Mouse (Mus musculus): ENCODE data around the gene Mapkap1.
"Not testable (repeated sequence)": the region's sequence is repeated elsewhere in the genome, so short reads cannot be mapped to it uniquely, and the experiment has no call there.

The Mapkap1 gene

GRCm38 (mm10) chr2:34431701-34432372 is 25.3 kb downstream of the Mapkap1 start:
- in situ Hi-C loops (cut with MboI; ENCODE audit: low sequenced_read_pairs) = no loop called here

DNA sequence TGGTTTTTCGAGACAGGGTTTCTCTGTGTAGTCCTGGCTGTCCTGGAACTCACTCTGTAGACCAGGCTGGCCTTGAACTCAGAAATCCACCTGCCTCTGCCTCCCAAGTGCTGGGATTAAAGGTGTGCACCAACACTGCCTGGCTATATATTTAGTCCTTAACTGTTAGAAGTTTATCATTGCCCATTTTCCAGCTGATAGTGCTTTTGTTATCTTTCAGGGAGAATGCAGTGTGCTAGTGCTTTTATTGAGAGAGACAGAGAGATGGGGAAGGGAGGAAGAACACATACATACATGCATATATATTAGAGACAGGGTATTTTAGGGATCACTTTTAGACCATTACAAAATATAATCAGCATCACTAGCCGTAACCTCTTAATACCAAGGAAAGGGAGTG is 26.3 kb downstream of the Mapkap1 start:
- in situ Hi-C loops (cut with MboI; ENCODE audit: low sequenced_read_pairs) = not testable (repeated sequence)

- in situ Hi-C loops (cut with MboI; ENCODE audit: low sequenced_read_pairs) = no loop called here
These were observed 29.8 kb downstream of the Mapkap1 start for GRCm38 (mm10) chr2:34436321-34436720.

DNA sequence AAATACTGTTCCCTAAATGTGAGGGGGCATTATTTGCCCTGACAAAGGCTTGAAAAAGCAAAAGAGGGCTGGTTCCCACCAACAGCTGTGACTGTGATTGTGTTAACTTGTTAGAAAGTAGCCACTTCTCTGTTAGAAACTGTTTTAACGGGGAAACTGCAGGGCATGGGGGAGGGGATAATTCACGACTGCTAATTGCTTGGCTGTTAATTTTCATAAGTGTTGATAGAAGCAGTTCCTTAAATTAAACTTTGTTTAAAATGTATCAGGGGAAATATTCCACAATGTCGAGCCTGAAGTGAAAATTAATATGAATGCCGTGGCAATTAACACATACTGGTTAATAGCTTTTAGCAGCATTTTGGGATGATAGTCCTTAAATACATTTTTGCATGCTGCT is 42.2 kb downstream of the Mapkap1 start:
- in situ Hi-C loops (cut with MboI; ENCODE audit: low sequenced_read_pairs) = no loop called here

GRCm38 (mm10) chr2:34462490-34462889 is 55.9 kb downstream of the Mapkap1 start:
- in situ Hi-C loops (cut with MboI; ENCODE audit: low sequenced_read_pairs) = no loop called here

- in situ Hi-C loops (cut with MboI; ENCODE audit: low sequenced_read_pairs) = no loop called here
These were observed 62.1 kb downstream of the Mapkap1 start for GRCm38 (mm10) chr2:34468559-34469141.

DNA sequence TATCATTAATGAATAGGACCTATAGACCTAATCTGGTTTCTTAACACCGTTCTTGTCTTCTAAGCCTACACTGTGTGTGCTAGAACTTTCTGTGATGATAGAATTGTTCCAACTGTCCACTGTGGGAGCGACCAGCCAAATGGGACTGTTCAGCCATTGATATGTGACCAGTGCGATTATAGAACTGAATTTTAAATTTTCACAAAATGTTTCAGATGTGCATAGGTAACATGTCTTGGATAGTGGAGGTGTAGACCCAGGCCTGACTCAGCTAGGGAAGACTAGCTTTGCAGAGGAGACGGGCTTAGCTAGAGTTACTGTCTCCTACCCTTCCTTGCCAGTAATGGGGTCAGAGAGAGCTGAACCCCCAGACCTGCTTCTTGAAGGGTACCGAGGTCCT is 62.8 kb downstream of the Mapkap1 start:
- in situ Hi-C loops (cut with MboI; ENCODE audit: low sequenced_read_pairs) = no loop called here

GRCm38 (mm10) chr2:34473775-34474174 is 67.2 kb downstream of the Mapkap1 start:
- in situ Hi-C loops (cut with MboI; ENCODE audit: low sequenced_read_pairs) = no loop called here

DNA sequence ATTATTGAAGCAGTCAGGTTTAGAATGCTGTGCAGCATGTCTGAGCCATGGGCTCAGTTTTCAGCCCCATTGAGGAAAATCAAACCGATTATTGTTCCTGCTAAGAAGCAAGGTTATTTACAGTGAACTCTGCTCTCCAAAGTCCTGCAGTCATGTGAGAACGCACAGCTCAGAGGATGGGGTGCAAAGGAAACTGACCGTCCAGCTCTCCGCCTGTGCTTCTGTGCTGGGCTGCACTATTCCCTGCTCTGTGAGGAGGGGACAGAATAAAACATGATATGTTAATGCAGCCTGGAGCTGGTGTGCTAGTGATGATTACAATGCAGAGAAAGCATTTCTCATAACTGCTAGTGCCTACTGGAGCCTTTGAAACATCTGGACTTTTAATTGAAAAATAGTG is 74.8 kb downstream of the Mapkap1 start:
- in situ Hi-C loops (cut with MboI; ENCODE audit: low sequenced_read_pairs) = no loop called here

DNA sequence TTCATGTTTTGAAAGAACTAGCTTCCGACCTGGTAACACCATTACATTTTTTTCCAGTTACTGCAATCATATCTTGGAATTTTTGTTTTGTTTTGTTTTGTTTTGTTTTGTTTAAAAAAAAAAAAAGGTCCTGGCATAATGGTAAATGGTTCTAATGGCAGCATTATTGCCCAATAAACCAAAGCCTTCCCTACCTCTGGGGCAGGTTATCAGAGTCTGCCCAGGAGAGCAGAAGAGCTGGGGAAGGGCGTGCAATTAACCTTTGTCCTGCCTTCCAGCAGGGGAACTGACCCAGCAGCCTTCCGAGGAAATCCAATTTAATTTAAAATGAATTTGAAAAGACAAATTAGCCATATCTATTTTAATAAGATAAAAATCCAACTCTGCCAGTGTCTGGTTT is 75.5 kb downstream of the Mapkap1 start:
- in situ Hi-C loops (cut with MboI; ENCODE audit: low sequenced_read_pairs) = no loop called here

GRCm38 (mm10) chr2:34482531-34482930 is 76.0 kb downstream of the Mapkap1 start:
- in situ Hi-C loops (cut with MboI; ENCODE audit: low sequenced_read_pairs) = no loop called here

GRCm38 (mm10) chr2:34487281-34487680 is 80.7 kb downstream of the Mapkap1 start:
- in situ Hi-C loops (cut with MboI; ENCODE audit: low sequenced_read_pairs) = no loop called here

DNA sequence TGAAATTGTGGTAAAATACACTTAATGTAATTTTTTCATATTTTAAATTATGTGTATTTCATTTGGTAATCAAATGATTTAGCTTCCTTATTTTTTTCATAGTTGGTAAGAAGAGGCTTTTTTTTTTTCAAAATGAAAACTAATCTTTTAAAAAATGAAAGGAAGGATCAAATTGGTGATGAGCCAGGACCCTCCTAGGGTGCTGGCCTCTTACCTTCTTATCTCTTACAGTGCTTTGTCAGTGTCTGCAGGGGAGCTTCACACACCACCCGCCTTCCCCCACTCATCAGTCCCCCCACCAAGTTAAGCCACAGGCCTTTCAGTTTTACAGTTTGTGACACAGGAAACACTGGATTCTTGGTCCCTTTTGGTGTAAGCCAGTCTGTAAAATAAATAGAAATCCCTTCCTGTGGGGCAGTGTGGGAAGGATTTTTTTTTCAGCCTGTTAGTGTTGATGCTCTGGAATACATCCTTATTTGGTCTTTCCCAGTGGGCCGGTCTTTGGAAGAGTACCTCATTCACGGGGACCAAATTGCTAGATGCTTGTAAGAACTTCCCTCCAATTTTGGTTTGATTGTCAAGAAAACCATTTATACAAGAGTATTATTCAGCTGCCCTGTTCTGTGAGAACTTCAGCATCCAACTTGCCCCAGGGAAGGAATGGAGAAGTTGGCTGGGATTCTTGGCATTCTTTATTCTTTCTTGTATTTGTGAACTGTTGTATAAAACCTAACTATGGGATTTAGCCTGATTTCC is 97.6 kb downstream of the Mapkap1 start:
- in situ Hi-C loops (cut with MboI; ENCODE audit: low sequenced_read_pairs) = no loop called here

DNA sequence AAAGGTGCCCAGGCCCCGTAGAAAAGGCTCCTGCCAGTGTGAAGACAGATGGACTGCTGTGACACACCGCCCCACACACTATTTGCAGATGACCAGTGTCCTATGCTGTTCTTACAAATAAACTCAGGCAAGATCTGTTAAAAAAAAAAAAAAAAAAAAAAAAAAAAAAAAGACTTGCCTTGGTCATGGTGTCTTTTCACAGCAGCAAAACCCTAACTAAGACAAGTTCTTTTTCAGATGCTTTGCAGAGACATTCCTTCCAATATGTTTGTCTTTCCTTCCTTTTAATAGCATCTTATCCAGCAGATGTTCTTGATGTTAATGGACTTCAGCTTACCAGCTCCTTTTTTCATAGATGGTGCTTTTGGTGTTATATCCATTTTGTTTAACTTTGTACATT is 99.6 kb downstream of the Mapkap1 start:
- in situ Hi-C loops (cut with MboI; ENCODE audit: low sequenced_read_pairs) = not testable (repeated sequence)

- in situ Hi-C loops (cut with MboI; ENCODE audit: low sequenced_read_pairs) = no loop called here
These were observed 103.3 kb downstream of the Mapkap1 start for GRCm38 (mm10) chr2:34509856-34510255.

GRCm38 (mm10) chr2:34515263-34515662 is 108.7 kb downstream of the Mapkap1 start:
- in situ Hi-C loops (cut with MboI; ENCODE audit: low sequenced_read_pairs) = no loop called here

DNA sequence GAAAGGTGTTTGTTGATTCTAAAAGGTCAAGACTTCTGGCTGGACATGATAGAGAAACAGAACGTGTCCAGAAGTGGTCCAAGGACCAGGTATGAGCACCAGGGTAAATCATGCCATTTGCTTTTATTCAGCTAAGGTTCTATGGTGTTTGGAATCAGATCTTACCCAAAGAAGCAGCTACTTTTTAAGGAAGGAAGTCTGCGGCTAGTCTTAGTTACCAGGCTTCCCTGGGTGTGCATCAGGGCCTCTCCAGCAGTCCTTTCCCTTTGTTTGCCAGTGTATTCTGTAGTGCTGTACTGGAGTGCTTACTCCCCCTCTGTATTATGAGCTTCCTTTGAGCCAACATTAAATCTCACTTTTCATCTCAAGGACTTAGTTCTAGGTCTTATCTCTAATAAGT is 111.5 kb downstream of the Mapkap1 start:
- in situ Hi-C loops (cut with MboI; ENCODE audit: low sequenced_read_pairs) = no loop called here

- in situ Hi-C loops (cut with MboI; ENCODE audit: low sequenced_read_pairs) = no loop called here
These were observed 112.0 kb downstream of the Mapkap1 start for GRCm38 (mm10) chr2:34518526-34518925.

GRCm38 (mm10) chr2:34519525-34519924 is 113.0 kb downstream of the Mapkap1 start:
- in situ Hi-C loops (cut with MboI; ENCODE audit: low sequenced_read_pairs) = no loop called here

- in situ Hi-C loops (cut with MboI; ENCODE audit: low sequenced_read_pairs) = no loop called here
These were observed 114.8 kb downstream of the Mapkap1 start for GRCm38 (mm10) chr2:34521384-34521783.

GRCm38 (mm10) chr2:34526527-34527371 is 120.2 kb downstream of the Mapkap1 start:
- in situ Hi-C loops (cut with MboI; ENCODE audit: low sequenced_read_pairs) = no loop called here

All from CH12F3 (cell line).